Mouse (Mus musculus): ENCODE results near the gene Alg12.

Alg12 gene

GRCm38 (mm10) chr15:88768537-88768936, 50.6 kb downstream of the Alg12 start:
- DNase-seq, result no peak

GRCm38 (mm10) chr15:88766139-88766538, 53.0 kb downstream of the Alg12 start:
- peak in 1 of 2 experiments; percentile 15 for DNase-seq

- no peak for DNase-seq
These were observed 57.6 kb downstream of the Alg12 start for GRCm38 (mm10) chr15:88761551-88761950.

GRCm38 (mm10) chr15:88758061-88758460, 61.1 kb downstream of the Alg12 start:
- DNase-seq, result no peak

GRCm38 (mm10) chr15:88755761-88756160, 63.4 kb downstream of the Alg12 start:
- DNase-seq, result no peak

All from B cell, adult 2 months (primary cell).